Mouse (Mus musculus): ENCODE results near the gene Ralgps1. TPM values are rescaled to one million over a fixed set of nuclear protein-coding genes. Genes with fewer than 3 reads are reported as not detected.

The Ralgps1 gene
- polyA plus RNA-seq, 2 experiments, result 3.5 to 5.4 TPM

DNA sequence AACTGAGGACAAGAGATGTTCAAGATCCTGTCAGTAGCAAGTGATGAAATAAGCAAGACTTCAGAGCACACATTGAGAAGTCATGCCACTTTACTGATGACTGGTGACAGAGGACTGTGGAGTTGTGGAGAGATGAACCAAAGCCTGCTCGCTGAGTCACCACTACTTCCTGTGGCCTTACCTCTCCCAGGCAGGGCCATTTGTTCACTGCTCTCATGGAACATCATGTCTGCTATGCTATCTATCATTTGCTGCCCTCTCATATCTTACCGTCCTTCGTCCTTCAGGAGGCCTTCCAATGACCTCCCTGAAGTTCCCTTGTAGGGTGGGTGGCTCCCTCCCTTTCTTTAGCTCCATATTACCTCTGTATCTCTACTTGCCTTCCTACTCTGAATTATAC, 287.1 kb downstream of the Ralgps1 start:
- H3K4me1 ChIP-seq (ENCODE audit: control insufficient read depth, insufficient read depth, low read length), result no peaks in the 10 kb centered on the region
- no peak for DNase-seq (ENCODE audit: low spot score)
- no peak for TF ChIP-seq POLR2A (IDR thresholded peaks at IDR 0.05; ENCODE audit: borderline replicate concordance, extremely low read depth, insufficient read depth, insufficient read length)
- no peak overlapping the region for H3K4me2 ChIP-seq (replicated peaks; ENCODE audit: low read depth, low read length, severe bottlenecking)
- no peak for ATAC-seq (ENCODE audit: low FRiP score, low read depth)
- no peaks in the 10 kb centered on the region for H3K27me3 ChIP-seq (ENCODE audit: control insufficient read depth, insufficient read depth, low read length)
- no peak overlapping the region for H3K27ac ChIP-seq (replicated peaks; ENCODE audit: low read depth, low read length)
- H3K4me3 ChIP-seq (replicated peaks; ENCODE audit: low read length), result no peak overlapping the region
- H3K9me3 ChIP-seq (ENCODE audit: control insufficient read depth, low read length), result no peaks in the 10 kb centered on the region
- WGBS, result 94% methylated on average over 3 of the region's 3 CpGs
- no peak overlapping the region for H3K9ac ChIP-seq (ENCODE audit: low read depth, low read length, severe bottlenecking)
- H3K36me3 ChIP-seq (ENCODE audit: control insufficient read depth, insufficient read depth, low read length), result no peaks in the 10 kb centered on the region

Small RNAs within 50 kb of the gene (microRNA-seq; reads per million reads assigned to microRNA genes)
- gene Gm25998, result not detected

Other genes starting within 250 kb of the Ralgps1 start
- gene Garnl3, start 239.8 kb downstream of the Ralgps1 start, polyA plus RNA-seq (2012; rRNA removed), result 10.1 and 12.0 TPM in 2 replicates
- gene Garnl3, start 239.8 kb downstream of the Ralgps1 start, polyA plus RNA-seq (2014; fragmentation: Nextera tagmentation; extraction: Ambion mirVana), result 9.6 and 10.0 TPM in 2 replicates
- 104 and 123 TPM in 2 replicates for gene Angptl2, start 155.4 kb downstream of the Ralgps1 start, polyA plus RNA-seq (2012; rRNA removed)
- 67.2 and 70.3 TPM in 2 replicates for gene Angptl2, start 155.4 kb downstream of the Ralgps1 start, polyA plus RNA-seq (2014; fragmentation: Nextera tagmentation; extraction: Ambion mirVana)
- 19.0 and 26.9 TPM in 2 replicates for gene Zbtb34, start 59.8 kb upstream of the Ralgps1 start, polyA plus RNA-seq (2012; rRNA removed)
- gene Zbtb34, start 59.8 kb upstream of the Ralgps1 start, polyA plus RNA-seq (2014; fragmentation: Nextera tagmentation; extraction: Ambion mirVana), result 8.4 and 9.1 TPM in 2 replicates
- gene Zbtb43, start 97.1 kb upstream of the Ralgps1 start, polyA plus RNA-seq (2012; rRNA removed), result 13.6 and 15.0 TPM in 2 replicates
- gene Zbtb43, start 97.1 kb upstream of the Ralgps1 start, polyA plus RNA-seq (2014; fragmentation: Nextera tagmentation; extraction: Ambion mirVana), result 18.3 and 19.0 TPM in 2 replicates

All from limb, embryonic 14.5 days (tissue).